Mouse (Mus musculus) neural tube, embryonic 12.5 days (tissue): ENCODE measurements around the gene 4930595D18Rik. TPM values are rescaled to one million over a fixed set of nuclear protein-coding genes. Genes with fewer than 3 reads are reported as not detected.

ENCODE experiments used
- ATAC-seq: fragments of 200-750 bp; cut with Nextera tagmentation; 2 replicates; pipeline ENCODE4 v1.8.0; 2017; ENCODE audit warnings: low read depth, mild to moderate bottlenecking, moderate TSS enrichment, moderate library complexity; ENCODE audit not compliant: low FRiP score
- H3K27ac ChIP-seq: fragments of 300-500 bp; sonication (generic); 2 replicates; pipeline ENCODE4 v1.5.1; 2016
- H3K27me3 ChIP-seq: fragments of 300-500 bp; sonication (generic); replicated peaks from 2 replicates; pipeline ENCODE4 v1.6.1; 2016; ENCODE audit warnings: mild to moderate bottlenecking
- H3K36me3 ChIP-seq: fragments of 300-500 bp; sonication (generic); 2 replicates; pipeline ENCODE4 v1.6.1; 2016; ENCODE audit warnings: mild to moderate bottlenecking
- H3K4me1 ChIP-seq: fragments of 300-500 bp; sonication (generic); 2 replicates; pipeline ENCODE4 v1.6.1; 2016
- H3K4me2 ChIP-seq: fragments of 300-500 bp; sonication (generic); replicated peaks from 2 replicates; pipeline ENCODE4 v1.6.1; 2016; ENCODE audit warnings: mild to moderate bottlenecking
- H3K4me3 ChIP-seq: fragments of 300-500 bp; sonication (generic); 2 replicates; pipeline ENCODE4 v1.5.1; 2016
- H3K9ac ChIP-seq: fragments of 300-500 bp; sonication (generic); 2 replicates; pipeline ENCODE4 v1.6.1; 2016; ENCODE audit warnings: mild to moderate bottlenecking
- H3K9me3 ChIP-seq: fragments of 300-500 bp; sonication (generic); 2 replicates; pipeline ENCODE4 v1.6.1; 2016; ENCODE audit warnings: mild to moderate bottlenecking
- WGBS: fragments of 180-500 bp; shearing (Covaris S2); methylation state at CpG from one replicate; pipeline ENCODE4 v1.1.7; 2016; 5-methylcytosine and 5-hydroxymethylcytosine counted together
- polyA plus RNA-seq: library from polyadenylated mRNA; unstranded; fragments of >200 nt; fragmentation: Nextera tagmentation; extraction: Ambion mirVana; gene quantifications from 2 replicates; pipeline ENCODE4 v1.2.1, GENCODE M21; 2016

The 4930595D18Rik gene
- polyA plus RNA-seq, result not detected in 2 replicates

- Histone ChIP-seq H3K4me2 (no peak within 1 kb of the TSS), H3K27me3 (no peaks in the 10 kb centered on the region), H3K4me1 (no peaks in the 10 kb centered on the region), H3K9ac (no peak within 1 kb of the TSS), H3K9me3 (no peaks in the 10 kb centered on the region), H3K4me3 (no peak within 1 kb of the TSS), H3K36me3 (no peaks in the 10 kb centered on the region), H3K27ac (no peak within 1 kb of the TSS)
- ATAC-seq, result no peak
- 84% methylated on average over 5 of the region's 5 CpGs for WGBS
These were observed at the start of gene 4930595D18Rik for GRCm38 (mm10) chr12:111184476-111184875. 4930595D18Rik (minus strand) TSS chr12:111184491.

- Histone ChIP-seq H3K9ac (no peak overlapping the region), H3K27ac (no peak overlapping the region), H3K27me3 (no peaks in the 10 kb centered on the region), H3K4me2 (no peak overlapping the region), H3K9me3 (no peaks in the 10 kb centered on the region), H3K4me3 (no peak overlapping the region), H3K36me3 (peaks cover 16% of the 10 kb centered on the region; the same call in 1 of the 2 replicates), H3K4me1 (no peaks in the 10 kb centered on the region)
- ATAC-seq, result no peak
- 90% methylated on average over 4 of the region's 4 CpGs for WGBS
These were observed 49.5 kb upstream of the 4930595D18Rik start for GRCm38 (mm10) chr12:111233798-111234197.

- Histone ChIP-seq H3K4me2 (no peak overlapping the region), H3K9ac (no peak overlapping the region), H3K9me3 (no peaks in the 10 kb centered on the region), H3K4me1 (no peaks in the 10 kb centered on the region), H3K27ac (no peak overlapping the region), H3K36me3 (peaks cover 7% of the 10 kb centered on the region; the same call in 1 of the 2 replicates), H3K27me3 (no peaks in the 10 kb centered on the region), H3K4me3 (no peak overlapping the region)
- 96% methylated on average over 2 of the region's 2 CpGs for WGBS
- ATAC-seq, result no peak
These were observed 46.5 kb upstream of the 4930595D18Rik start for GRCm38 (mm10) chr12:111230793-111231192.

GRCm38 (mm10) chr12:111228488-111228887, 44.2 kb upstream of the 4930595D18Rik start:
- H3K36me3 ChIP-seq, result peaks cover 14% of the 10 kb centered on the region
- no peak overlapping the region for H3K4me3 ChIP-seq
- no peak overlapping the region for H3K9ac ChIP-seq
- no peaks in the 10 kb centered on the region for H3K27me3 ChIP-seq
- H3K9me3 ChIP-seq, result no peaks in the 10 kb centered on the region
- 96% methylated on average over 5 of the region's 5 CpGs for WGBS
- H3K4me2 ChIP-seq, result no peak overlapping the region
- no peaks in the 10 kb centered on the region for H3K4me1 ChIP-seq
- H3K27ac ChIP-seq, result no peak overlapping the region
- no peak for ATAC-seq

GRCm38 (mm10) chr12:111227410-111227809, 43.1 kb upstream of the 4930595D18Rik start:
- 79% methylated on average over 4 of the region's 4 CpGs for WGBS
- H3K9ac ChIP-seq, result no peak overlapping the region
- H3K4me3 ChIP-seq, result no peak overlapping the region
- H3K4me1 ChIP-seq, result no peaks in the 10 kb centered on the region
- no peak overlapping the region for H3K4me2 ChIP-seq
- no peaks in the 10 kb centered on the region for H3K27me3 ChIP-seq
- no peak overlapping the region for H3K27ac ChIP-seq
- ATAC-seq, result no peak
- H3K9me3 ChIP-seq, result no peaks in the 10 kb centered on the region
- peaks cover 20% of the 10 kb centered on the region for H3K36me3 ChIP-seq

GRCm38 (mm10) chr12:111225197-111225780, 41.0 kb upstream of the 4930595D18Rik start:
- Histone ChIP-seq H3K36me3 (peaks cover 38% of the 10 kb centered on the region), H3K27me3 (no peaks in the 10 kb centered on the region), H3K4me3 (no peak overlapping the region), H3K27ac (no peak overlapping the region), H3K9ac (no peak overlapping the region), H3K4me1 (no peaks in the 10 kb centered on the region), H3K9me3 (no peaks in the 10 kb centered on the region), H3K4me2 (no peak overlapping the region)
- no peak for ATAC-seq
- 84% methylated on average over 10 of the region's 10 CpGs for WGBS

- no peak for ATAC-seq
- no peaks in the 10 kb centered on the region for H3K27me3 ChIP-seq
- H3K4me1 ChIP-seq, result no peaks in the 10 kb centered on the region
- no peaks in the 10 kb centered on the region for H3K9me3 ChIP-seq
- WGBS, result 95% methylated on average over 6 of the region's 6 CpGs
- no peak overlapping the region for H3K4me2 ChIP-seq
- no peak overlapping the region for H3K9ac ChIP-seq
- H3K4me3 ChIP-seq, result no peak overlapping the region
- H3K36me3 ChIP-seq, result peaks cover 34% of the 10 kb centered on the region
- no peak overlapping the region for H3K27ac ChIP-seq
These were observed 34.6 kb upstream of the 4930595D18Rik start for GRCm38 (mm10) chr12:111218867-111219266.

GRCm38 (mm10) chr12:111211729-111212128, 27.4 kb upstream of the 4930595D18Rik start:
- Histone ChIP-seq H3K27ac (no peak overlapping the region), H3K4me3 (no peak overlapping the region), H3K4me1 (no peaks in the 10 kb centered on the region; the same call in 1 of the 2 replicates), H3K9me3 (no peaks in the 10 kb centered on the region), H3K36me3 (no peaks in the 10 kb centered on the region), H3K27me3 (no peaks in the 10 kb centered on the region), H3K4me2 (no peak overlapping the region), H3K9ac (no peak overlapping the region)
- ATAC-seq, result no peak
- 76% methylated on average over 5 of the region's 5 CpGs for WGBS

- H3K9me3 ChIP-seq, result no peaks in the 10 kb centered on the region
- WGBS, result 75% methylated on average over 3 of the region's 3 CpGs
- no peak overlapping the region for H3K4me2 ChIP-seq
- H3K27ac ChIP-seq, result no peak overlapping the region
- no peak for ATAC-seq
- H3K9ac ChIP-seq, result no peak overlapping the region
- no peaks in the 10 kb centered on the region for H3K27me3 ChIP-seq
- H3K36me3 ChIP-seq, result no peaks in the 10 kb centered on the region
- peaks cover 7% of the 10 kb centered on the region for H3K4me1 ChIP-seq
- no peak overlapping the region for H3K4me3 ChIP-seq
These were observed 23.4 kb upstream of the 4930595D18Rik start for GRCm38 (mm10) chr12:111207641-111208040.

- Histone ChIP-seq H3K4me1 (peaks cover 7% of the 10 kb centered on the region; the same call in 1 of the 2 replicates), H3K27me3 (no peaks in the 10 kb centered on the region), H3K9ac (no peak overlapping the region), H3K4me2 (no peak overlapping the region), H3K36me3 (no peaks in the 10 kb centered on the region), H3K9me3 (no peaks in the 10 kb centered on the region), H3K27ac (no peak overlapping the region), H3K4me3 (no peak overlapping the region)
- no peak for ATAC-seq
- 49% methylated on average over 3 of the region's 3 CpGs for WGBS
These were observed 19.7 kb upstream of the 4930595D18Rik start for GRCm38 (mm10) chr12:111203945-111204344.

- no peak overlapping the region for H3K27ac ChIP-seq
- H3K27me3 ChIP-seq, result no peaks in the 10 kb centered on the region
- H3K4me1 ChIP-seq, result peaks cover 7% of the 10 kb centered on the region; the same call in 1 of the 2 replicates
- WGBS, result 61% methylated on average over 10 of the region's 10 CpGs
- H3K9me3 ChIP-seq, result no peaks in the 10 kb centered on the region
- no peak for ATAC-seq
- no peaks in the 10 kb centered on the region for H3K36me3 ChIP-seq
- no peak overlapping the region for H3K4me2 ChIP-seq
- no peak overlapping the region for H3K4me3 ChIP-seq
- H3K9ac ChIP-seq, result no peak overlapping the region
These were observed 18.8 kb upstream of the 4930595D18Rik start for GRCm38 (mm10) chr12:111203076-111203475.

GRCm38 (mm10) chr12:111196548-111196947, 12.3 kb upstream of the 4930595D18Rik start:
- Histone ChIP-seq H3K36me3 (no peaks in the 10 kb centered on the region), H3K9ac (no peak overlapping the region), H3K4me3 (no peak overlapping the region), H3K27me3 (no peaks in the 10 kb centered on the region), H3K4me1 (peaks cover 7% of the 10 kb centered on the region; the same call in 1 of the 2 replicates), H3K4me2 (no peak overlapping the region), H3K9me3 (no peaks in the 10 kb centered on the region), H3K27ac (no peak overlapping the region)
- no peak for ATAC-seq
- 88% methylated on average over 4 of the region's 4 CpGs for WGBS

GRCm38 (mm10) chr12:111193331-111193730, 9.0 kb upstream of the 4930595D18Rik start:
- H3K27ac ChIP-seq, result no peak overlapping the region; the same call in 1 of the 2 replicates
- no peak overlapping the region for H3K4me2 ChIP-seq
- no peaks in the 10 kb centered on the region for H3K36me3 ChIP-seq
- H3K4me3 ChIP-seq, result no peak overlapping the region
- peaks cover 14% of the 10 kb centered on the region for H3K4me1 ChIP-seq
- 80% methylated on average over 9 of the region's 9 CpGs for WGBS
- no peaks in the 10 kb centered on the region for H3K27me3 ChIP-seq
- H3K9me3 ChIP-seq, result no peaks in the 10 kb centered on the region
- ATAC-seq, result no peak
- no peak overlapping the region for H3K9ac ChIP-seq
